Mouse (Mus musculus) G1E (cell line): Measurements from ENCODE around the gene Endod1.

Experiments used
- CTCF ChIP-seq: IDR thresholded peaks from 2 replicates; pipeline ENCODE4 v1.5.1; 2012; ENCODE audit warnings: low read depth, low read length, inconsistent platforms, mixed read lengths
- GATA1 ChIP-seq: IDR thresholded peaks from 2 replicates; pipeline ENCODE4 v1.6.1; 2012; ENCODE audit warnings: borderline replicate concordance, low read length, inconsistent platforms, mixed read lengths
- TAL1 ChIP-seq: conservative IDR thresholded peaks from 2 replicates; pipeline ENCODE4 v1.6.1; 2012; ENCODE audit warnings: low read depth, low read length, inconsistent platforms, mixed read lengths

GRCm38 (mm10) chr9:14400392-14400791, 19.1 kb upstream of the Endod1 start:
- TF ChIP-seq GATA1 (no peak), CTCF (no peak), TAL1 (no peak; the same call in 1 of the 2 replicates)
